Comparison of ENCODE assay signal across 19 mouse cellular contexts in the genomic region with DNA sequence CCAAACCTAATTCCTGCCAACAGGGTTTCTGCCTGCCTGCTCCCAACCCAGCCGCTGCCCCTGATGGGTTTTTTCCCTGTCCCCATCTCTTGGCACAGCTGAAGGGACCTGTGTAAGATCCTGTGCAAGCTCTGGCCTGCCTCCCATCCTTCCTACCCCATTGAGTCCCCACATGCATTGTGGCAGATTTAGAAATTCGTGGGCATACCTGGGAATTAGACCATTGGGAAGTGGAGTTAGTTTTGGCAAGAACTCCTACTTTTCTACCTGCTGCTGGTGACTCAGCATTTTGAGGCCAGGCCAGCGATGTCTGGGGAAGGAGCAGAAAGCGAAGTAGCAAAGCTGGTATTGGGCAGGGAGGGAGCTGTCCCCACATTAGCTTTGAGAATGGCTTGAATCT.
A peak's percentile ranks its signal among the peaks of the same experiment; 100 is the strongest.
DNase-seq lines count a peak whose midpoint lies in the region; TF ChIP-seq lines count a peak whose summit lies in the region.
"Had no signal": no experiment of that assay in that cellular context is flagged by ENCODE, and none has a peak within 500 bp of the region (broad histone marks: within the 10 kb centered on the region; RNA-seq: fewer than 3 reads in every experiment).

No protein-coding gene starts in this region.

- no peaks in the 10 kb centered on the region for H3K4me1 ChIP-seq in liver, adult 2 months (ENCODE audit: control insufficient read depth, insufficient read depth, low read length)
- H3K4me1 ChIP-seq: forebrain, embryonic 12.5 days; heart, embryonic 15.5 days; limb, embryonic 15.5 days had no signal

- no peak overlapping the region for H3K9ac ChIP-seq in liver, adult 2 months (ENCODE audit: low read depth, low read length)
- H3K9ac ChIP-seq: forebrain, embryonic 12.5 days; heart, embryonic 15.5 days; hindbrain, embryonic 13.5 days; limb, embryonic 15.5 days had no signal

- H3K27me3 ChIP-seq in liver, adult 2 months (ENCODE audit: control insufficient read depth, insufficient read depth, low read length), result no peaks in the 10 kb centered on the region
- H3K27me3 ChIP-seq: limb, embryonic 15.5 days had no signal

- no peak for TF ChIP-seq CTCF in liver, adult 2 months (IDR thresholded peaks at IDR 0.05; ENCODE audit: low read depth, low read length)

- no peak overlapping the region for H3K27ac ChIP-seq in liver, adult 2 months (replicated peaks; ENCODE audit: insufficient read depth, low read depth, low read length)
- H3K27ac ChIP-seq: forebrain, embryonic 12.5 days; gastrocnemius, adult 2 months; heart, embryonic 15.5 days; limb, embryonic 15.5 days; midbrain, embryonic 10.5 days had no signal

- H3K79me2 ChIP-seq in liver, adult 2 months (ENCODE audit: control insufficient read depth, insufficient read depth, low read length), result no peaks in the 10 kb centered on the region

- no peak for TF ChIP-seq POLR2A in liver, adult 2 months (IDR thresholded peaks at IDR 0.05; ENCODE audit: extremely low read depth, insufficient read depth, low read length)

- H3K4me3 ChIP-seq in liver, adult 2 months (ENCODE audit: insufficient read depth, low read depth, low read length), result no peak overlapping the region
- H3K4me3 ChIP-seq: forebrain, embryonic 12.5 days; gastrocnemius, adult 2 months; heart, embryonic 15.5 days; hindbrain, embryonic 13.5 days; limb, embryonic 15.5 days; midbrain, embryonic 10.5 days had no signal

- 50% methylated on average over 4 of the region's 4 CpGs for WGBS in liver, adult 2 months

- no peaks in the 10 kb centered on the region for H3K36me3 ChIP-seq in liver, adult 2 months (ENCODE audit: control insufficient read depth, insufficient read depth, low read length)
- H3K36me3 ChIP-seq: forebrain, embryonic 12.5 days; heart, embryonic 15.5 days; hindbrain, embryonic 13.5 days; limb, embryonic 15.5 days; midbrain, embryonic 10.5 days had no signal

- DNase-seq in adrenal gland, postnatal 36 days, result peak; percentile 12 to 31
- DNase-seq in adrenal gland, postnatal 10 days, result no peak
- DNase-seq in liver, adult 2 months (ENCODE audit: extremely low read depth, low read depth, low spot score), result peak; percentile 4
- DNase-seq in liver, result no peak
- peak; percentile 91 for DNase-seq in cerebellum, adult 9-10 months
- peak; percentile 47 for DNase-seq in fat pad, adult 2 months (ENCODE audit: extremely low read depth, low read depth, low spot score)
- DNase-seq in spleen, postnatal 4 days (ENCODE audit: low spot score in 2 of 2), result no peak
- DNase-seq in ovary, postnatal 10 days (ENCODE audit: low spot score), result no peak
- DNase-seq: gastrocnemius, adult 2 months; heart, postnatal 36 days; kidney, adult 8-10 months; kidney, postnatal 4 days; left cerebral cortex, postnatal 4 days; thymus, postnatal 25 days had no signal

Comparison
In these comparisons a context has a peak if more than half of its experiments do, and no peak if none do; other contexts are left out.
1. DNase-seq: peak in adrenal gland, postnatal 36 days (2 of 2), liver, adult 2 months (single experiment), cerebellum, adult 9-10 months (single experiment) and fat pad, adult 2 months (single experiment); none in adrenal gland, postnatal 10 days (single experiment), liver (single experiment), spleen, postnatal 4 days (0 of 2) and ovary, postnatal 10 days (single experiment).